Mouse (Mus musculus) heart, adult 2 months (tissue): ENCODE data around the gene Slc29a2. TPM values are rescaled to one million over a fixed set of nuclear protein-coding genes. Genes with fewer than 3 reads are reported as not detected.

Experiments
- DNase-seq, 2 experiments: peaks; one replicate each; pipeline ENCODE4 v3.0.0; 2021
- H3K27ac ChIP-seq: fragments of 200-600 bp; 2 replicates; pipeline ENCODE4 v1.8.1; 2022
- H3K27me3 ChIP-seq: fragments of 200-500 bp; 2 replicates; pipeline ENCODE4 v1.6.1; 2012; ENCODE audit warnings: mild to moderate bottlenecking, low read length, inconsistent platforms, mixed read lengths; ENCODE audit not compliant: control insufficient read depth, insufficient read depth
- H3K36me3 ChIP-seq: fragments of 200-500 bp; 2 replicates; pipeline ENCODE4 v1.6.1; 2012; ENCODE audit warnings: low read length, inconsistent platforms; ENCODE audit not compliant: control insufficient read depth, insufficient read depth
- H3K4me1 ChIP-seq: fragments of 200-500 bp; 2 replicates; pipeline ENCODE4 v1.6.1; 2011; ENCODE audit warnings: low read length; ENCODE audit not compliant: control insufficient read depth, insufficient read depth
- H3K4me3 ChIP-seq: fragments of 200-600 bp; 2 replicates; pipeline ENCODE4 v1.8.1; 2022
- H3K79me2 ChIP-seq: fragments of 200-500 bp; replicated peaks from 2 replicates; pipeline ENCODE4 v1.6.1; 2012; ENCODE audit warnings: mild to moderate bottlenecking, inconsistent platforms, low read length, moderate library complexity, mixed read lengths; ENCODE audit not compliant: control insufficient read depth, insufficient read depth
- H3K9ac ChIP-seq: fragments of 200-500 bp; 2 replicates; pipeline ENCODE4 v1.6.1; 2012; ENCODE audit warnings: low read depth, mild to moderate bottlenecking, control low read depth, inconsistent platforms, low read length, mixed read lengths
- CTCF ChIP-seq: fragments of 200-600 bp; IDR thresholded peaks from 2 replicates; pipeline ENCODE4 v1.8.1; 2022; ENCODE audit warnings: antibody characterized with exemption, mild to moderate bottlenecking, moderate library complexity
- EP300 ChIP-seq: fragments of 200-500 bp; IDR thresholded peaks from 2 replicates; pipeline ENCODE4 v1.6.1; 2011; ENCODE audit warnings: low read depth, low read length, control low read depth; ENCODE audit not compliant: insufficient read depth
- POLR2A ChIP-seq: fragments of 200-500 bp; IDR thresholded peaks from 2 replicates; pipeline ENCODE4 v1.6.1; 2011; ENCODE audit warnings: mild to moderate bottlenecking, low read depth, low read length, control low read depth; ENCODE audit not compliant: insufficient read depth
- WGBS: fragments of 180-500 bp; shearing (Covaris S2); methylation state at CpG from one replicate; pipeline ENCODE4 v1.1.7; 2018; 5-methylcytosine and 5-hydroxymethylcytosine counted together
- intact Hi-C: fragments of 180-260 bp; cut with DNase I; formaldehyde crosslinking; loops from one replicate; pipeline ENCODE4 v1.15.1; 2025
- polyA plus RNA-seq: library from polyadenylated mRNA; depleted of rRNA; stranded (reverse); fragments of >200 nt; gene quantifications from 2 replicates; pipeline ENCODE4 v1.2.3, GENCODE M21; 2012
- total RNA-seq, 2 experiments: library from RNA; stranded (reverse); gene quantifications; 2 replicates each; pipeline ENCODE4 v1.2.3; 2021

The Slc29a2 gene
- total and polyA plus RNA-seq, 3 experiments: 10.8 to 35.7 (median 11.4) TPM

- Histone ChIP-seq H3K27me3 (no peaks in the 10 kb centered on the region), H3K4me3 (no peak overlapping the region), H3K36me3 (no peaks in the 10 kb centered on the region), H3K4me1 (peaks cover 1% of the 10 kb centered on the region), H3K9ac (no peak overlapping the region), H3K79me2 (no peaks in the 10 kb centered on the region), H3K27ac (peak overlapping the region; percentile 60)
- TF ChIP-seq EP300: no peak
- peak; percentile 94 for TF ChIP-seq CTCF
- TF ChIP-seq POLR2A: no peak
- 22% methylated on average over 12 of the region's 12 CpGs for WGBS
- peak; percentile 63 to 78 for DNase-seq
- intact Hi-C loops: loop anchor here (2.0 kb wide), 1 partner anchor 56 kb away; no protein-coding TSS in a partner anchor
Observed at GRCm38 (mm10) chr19:5016782-5017181, 6.9 kb upstream of the Slc29a2 start.

- Histone ChIP-seq H3K27me3 (no peaks in the 10 kb centered on the region), H3K4me1 (peaks cover 1% of the 10 kb centered on the region), H3K79me2 (no peaks in the 10 kb centered on the region), H3K36me3 (no peaks in the 10 kb centered on the region), H3K27ac (no peak overlapping the region), H3K4me3 (no peak overlapping the region), H3K9ac (no peak overlapping the region)
- no peak for TF ChIP-seq EP300
- no peak for TF ChIP-seq POLR2A
- no peak for TF ChIP-seq CTCF
- intact Hi-C loops: loop anchor here (2.0 kb wide), 1 partner anchor 55 kb away; no protein-coding TSS in a partner anchor
- 74% methylated on average over 4 of the region's 4 CpGs for WGBS
- DNase-seq: no peak
Observed at GRCm38 (mm10) chr19:5017611-5018010, 6.0 kb upstream of the Slc29a2 start.

- H3K4me1 ChIP-seq: peaks cover 1% of the 10 kb centered on the region
Observed at GRCm38 (mm10) chr19:5018191-5018590, 5.5 kb upstream of the Slc29a2 start.

DNA sequence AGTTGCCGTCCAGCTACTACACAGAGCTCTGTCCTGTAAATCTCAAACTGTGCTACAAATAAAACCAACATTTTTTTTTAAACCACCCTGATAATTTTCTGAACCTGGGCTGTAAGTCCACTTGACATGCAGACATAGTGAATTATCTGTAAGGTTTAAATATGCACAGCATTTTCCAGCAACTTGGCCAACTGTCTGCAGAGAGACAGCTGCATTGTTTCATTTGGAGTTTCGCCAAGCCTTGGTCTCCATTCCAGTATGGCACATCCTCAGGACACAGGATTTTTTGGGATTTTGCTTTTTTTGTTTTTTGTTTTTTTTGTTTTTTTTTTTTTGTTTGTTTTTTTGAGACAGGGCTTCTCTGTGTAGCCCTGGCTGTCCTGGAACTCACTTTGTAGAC, 2.2 kb upstream of the Slc29a2 start:
- TF ChIP-seq POLR2A (no peak), EP300 (no peak), CTCF (no peak)
- Histone ChIP-seq H3K4me3 (no peak overlapping the region), H3K9ac (no peak overlapping the region), H3K27me3 (no peaks in the 10 kb centered on the region), H3K27ac (no peak overlapping the region), H3K36me3 (no peaks in the 10 kb centered on the region), H3K4me1 (peaks cover 1% of the 10 kb centered on the region), H3K79me2 (no peaks in the 10 kb centered on the region)
- 59% methylated on average over 2 of the region's 2 CpGs for WGBS
- intact Hi-C loops: no loop called here
- DNase-seq: no peak

More at GRCm38 (mm10) chr19:5018191-5018590, 5.5 kb upstream of the Slc29a2 start:
- Histone ChIP-seq H3K27ac (no peak overlapping the region), H3K4me3 (no peak overlapping the region), H3K9ac (no peak overlapping the region), H3K27me3 (no peaks in the 10 kb centered on the region), H3K36me3 (no peaks in the 10 kb centered on the region), H3K79me2 (no peaks in the 10 kb centered on the region)
- WGBS: 74% methylated on average over 3 of the region's 3 CpGs
- DNase-seq: no peak
- intact Hi-C loops: no loop called here
- TF ChIP-seq POLR2A (no peak), EP300 (no peak), CTCF (no peak)

DNA sequence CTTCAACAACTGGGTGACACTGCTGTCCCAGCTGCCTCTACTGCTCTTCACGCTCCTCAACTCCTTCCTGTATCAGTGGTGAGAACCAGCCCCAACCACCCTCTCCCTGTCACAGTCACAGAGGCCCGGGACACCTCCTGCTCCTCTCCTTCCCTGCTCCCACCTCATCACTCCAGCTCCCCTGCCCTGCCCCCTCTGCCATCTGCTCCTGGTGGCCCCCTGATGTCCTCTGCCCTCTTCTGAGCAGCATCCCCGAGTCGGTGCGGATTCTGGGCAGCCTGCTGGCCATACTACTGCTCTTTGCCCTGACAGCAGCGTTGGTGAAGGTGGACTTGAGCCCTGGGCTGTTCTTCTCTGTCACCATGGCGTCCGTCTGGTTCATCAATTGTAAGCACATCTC, 2.5 kb downstream of the Slc29a2 start:
- Histone ChIP-seq H3K4me1 (no peaks in the 10 kb centered on the region), H3K27me3 (no peaks in the 10 kb centered on the region), H3K79me2 (no peaks in the 10 kb centered on the region), H3K4me3 (no peak overlapping the region), H3K36me3 (no peaks in the 10 kb centered on the region), H3K9ac (no peak overlapping the region), H3K27ac (no peak overlapping the region)
- TF ChIP-seq EP300 (no peak), POLR2A (no peak), CTCF (no peak)
- 82% methylated on average over 8 of the region's 8 CpGs for WGBS
- intact Hi-C loops: no loop called here
- DNase-seq: no peak

GRCm38 (mm10) chr19:5032686-5033085, 9.0 kb downstream of the Slc29a2 start:
- no peak overlapping the region for H3K27ac ChIP-seq
- H3K27me3 ChIP-seq: no peaks in the 10 kb centered on the region
- H3K79me2 ChIP-seq: no peaks in the 10 kb centered on the region
- WGBS: 87% methylated on average over 3 of the region's 3 CpGs
- no peaks in the 10 kb centered on the region for H3K4me1 ChIP-seq
- no peak for DNase-seq
- H3K36me3 ChIP-seq: no peaks in the 10 kb centered on the region
- TF ChIP-seq CTCF (no peak), EP300 (no peak), POLR2A (no peak)
- H3K9ac ChIP-seq: no peak overlapping the region
- no peak overlapping the region for H3K4me3 ChIP-seq
- intact Hi-C loops: no loop called here
